Mouse (Mus musculus) kidney, adult 18-20 months (tissue): ENCODE results near the gene Ing4.

Experiments
- DNase-seq: peaks from one replicate; pipeline ENCODE4 v3.0.0; 2021

Gene Ing4

DNA sequence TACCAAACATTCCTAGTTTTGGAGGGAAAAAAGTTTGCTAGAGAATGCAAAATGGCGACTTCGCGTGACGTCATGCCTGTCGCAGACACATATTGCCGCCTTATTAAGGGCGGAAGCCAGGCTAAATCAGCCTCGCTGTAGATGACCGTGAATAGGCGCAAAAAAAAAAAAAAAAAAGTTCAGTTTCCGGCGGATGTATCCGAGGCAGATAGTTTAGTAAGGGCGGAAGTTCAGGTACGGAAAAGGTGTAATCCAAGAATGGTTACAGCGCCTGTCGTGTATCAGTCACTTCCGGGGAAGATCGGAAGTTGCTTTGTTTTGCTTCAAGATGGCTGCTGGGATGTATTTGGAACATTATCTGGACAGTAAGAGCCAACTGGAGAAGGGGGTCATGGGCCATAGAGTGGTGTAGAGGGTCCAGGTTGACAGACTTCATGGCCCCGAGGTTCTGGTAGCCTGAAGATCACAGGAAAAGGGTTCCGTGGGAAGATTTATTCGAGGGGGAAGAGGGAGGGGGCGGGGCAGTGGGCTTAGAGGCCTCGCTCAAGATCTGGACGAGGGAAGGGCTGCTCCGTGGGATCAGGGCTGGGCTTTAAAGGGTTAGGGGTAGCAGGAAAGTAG lies at the start of gene Ing4:
Gene Ing4, plus strand, starts transcription at position 228 of the 621 bp plus-strand sequence.
- peak; percentile 91 for DNase-seq

DNA sequence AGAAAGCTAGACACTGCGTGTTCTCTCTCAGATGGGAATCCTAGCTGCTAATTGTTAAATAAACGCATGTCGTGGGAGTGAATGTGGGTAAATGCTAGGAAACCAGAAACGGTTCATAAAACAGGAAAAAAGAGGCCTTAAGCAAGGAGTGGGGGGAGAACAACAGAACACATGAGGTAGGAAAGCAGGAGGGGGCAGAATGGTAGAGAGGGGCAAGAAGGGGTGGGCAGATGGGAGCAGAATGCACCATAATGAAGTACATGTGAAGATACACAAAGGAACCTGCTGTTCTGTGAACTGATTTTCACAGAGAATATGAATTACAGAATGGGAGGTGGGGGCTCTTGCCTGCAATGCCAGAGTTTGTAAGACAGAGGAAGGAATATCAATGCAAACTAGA lies 47.3 kb upstream of the Ing4 start:
- DNase-seq, result no peak

GRCm38 (mm10) chr6:124993365-124993764 lies 46.2 kb upstream of the Ing4 start:
- DNase-seq, result no peak

DNA sequence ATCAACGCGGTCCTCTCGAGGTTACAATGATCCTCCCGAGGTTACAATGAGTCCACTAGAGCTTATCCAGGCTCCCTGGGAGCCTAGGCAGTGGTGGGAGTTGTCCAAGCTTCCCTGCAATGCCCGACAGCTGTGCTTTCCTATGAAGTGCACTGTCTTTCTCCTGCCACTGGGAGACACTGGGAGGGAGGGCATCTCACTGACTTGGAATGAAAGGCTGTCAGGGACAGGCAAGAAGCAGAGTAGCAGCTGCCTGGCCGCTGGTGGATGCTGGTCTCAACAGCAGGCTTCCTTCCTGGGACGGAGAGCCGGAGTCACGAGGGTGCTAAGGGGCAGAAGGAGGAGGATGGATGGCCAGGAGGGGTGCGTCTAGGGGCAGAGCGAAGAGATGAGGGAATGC lies 45.7 kb upstream of the Ing4 start:
- no peak for DNase-seq

DNA sequence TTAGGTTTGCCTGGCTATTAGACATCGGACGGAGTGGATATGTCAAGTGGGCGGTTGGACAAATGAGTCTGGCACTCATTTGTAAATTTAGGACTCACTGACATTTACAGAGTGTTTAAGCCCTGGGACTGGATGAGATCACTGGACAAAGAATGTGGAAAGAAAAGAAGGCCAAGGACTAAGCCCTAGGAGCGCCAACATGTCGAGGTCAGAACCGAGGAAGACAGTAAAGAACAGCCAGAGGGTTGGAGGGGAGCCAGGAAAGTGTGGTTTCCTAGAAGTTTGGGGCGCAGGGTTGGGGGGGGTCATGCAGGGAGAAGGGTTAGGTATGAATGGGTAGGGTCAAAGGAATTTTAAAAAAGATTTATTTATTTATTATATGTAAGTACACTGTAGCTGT lies 44.3 kb upstream of the Ing4 start:
- DNase-seq, result no peak

- no peak for DNase-seq
Observed at GRCm38 (mm10) chr6:124995831-124996403, 43.6 kb upstream of the Ing4 start.

GRCm38 (mm10) chr6:124996551-124997501 lies 42.7 kb upstream of the Ing4 start, which contains the start of gene Pianp:
TSS of gene Pianp (plus strand) at chr6:124996694.
- DNase-seq, result peak; percentile 73

DNA sequence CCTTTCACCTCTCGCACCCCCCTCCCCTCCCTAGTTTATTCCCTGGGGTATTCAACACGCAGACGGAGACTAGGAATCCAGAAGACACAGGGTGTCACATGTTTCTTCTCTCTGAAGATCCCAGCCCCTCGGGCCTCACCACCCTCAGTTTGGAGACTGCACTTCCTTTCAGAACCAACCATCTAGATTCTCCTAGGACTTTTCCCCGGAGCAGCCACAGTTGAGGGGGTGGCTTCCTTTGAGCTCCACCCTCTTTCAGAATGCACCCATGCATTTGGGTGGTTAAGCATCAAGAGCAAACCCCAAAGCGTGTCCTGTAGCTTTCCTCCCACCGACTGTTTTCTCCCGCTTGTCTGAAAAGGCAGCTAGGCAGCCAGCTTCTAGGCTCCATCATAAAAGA lies 41.5 kb upstream of the Ing4 start:
- no peak for DNase-seq

GRCm38 (mm10) chr6:124999091-124999490 lies 40.5 kb upstream of the Ing4 start:
- DNase-seq, result no peak

- DNase-seq, result no peak
Observed at GRCm38 (mm10) chr6:124999546-124999945, 40.0 kb upstream of the Ing4 start.

- no peak for DNase-seq
Observed at GRCm38 (mm10) chr6:125003706-125004105, 35.9 kb upstream of the Ing4 start.

GRCm38 (mm10) chr6:125005086-125005485 lies 34.5 kb upstream of the Ing4 start:
- no peak for DNase-seq

GRCm38 (mm10) chr6:125008060-125008459 lies 31.5 kb upstream of the Ing4 start:
- DNase-seq, result no peak

DNA sequence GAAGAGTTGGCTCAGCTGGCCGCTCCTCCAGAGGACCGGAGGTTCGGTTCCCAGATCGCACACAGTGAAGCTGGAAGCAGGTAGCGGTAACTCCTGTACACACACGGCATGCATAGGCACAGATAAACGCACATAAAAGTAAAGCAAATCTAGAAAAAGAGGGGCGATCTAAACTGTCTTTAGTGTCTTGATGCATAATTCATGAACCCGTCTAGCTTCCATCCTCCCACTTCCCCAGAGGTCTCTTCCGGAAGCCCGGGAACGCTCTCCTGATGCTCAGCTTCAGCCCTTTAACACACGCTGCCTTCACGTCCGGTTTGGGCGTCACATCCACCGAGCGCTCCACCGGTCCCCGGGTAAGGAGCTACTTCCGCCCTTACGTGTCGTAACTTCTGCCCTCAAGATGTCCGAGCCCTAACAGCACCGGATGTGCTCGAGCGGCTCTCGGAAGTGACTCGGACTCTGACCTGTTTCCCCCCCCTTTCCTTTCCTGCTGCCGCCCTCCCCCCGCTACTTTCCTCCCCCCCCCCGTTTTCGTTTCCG lies 30.9 kb upstream of the Ing4 start:
- DNase-seq, result peak; percentile 96

- no peak for DNase-seq
Observed at GRCm38 (mm10) chr6:125009129-125009180, 30.6 kb upstream of the Ing4 start, which contains the start of gene Zfp384. TSS of gene Zfp384 (plus strand) at chr6:125009145.

- peak; percentile 83 for DNase-seq
Observed at GRCm38 (mm10) chr6:125009181-125010073, 30.1 kb upstream of the Ing4 start.

- DNase-seq, result no peak
Observed at GRCm38 (mm10) chr6:125017682-125018081, 21.9 kb upstream of the Ing4 start.

- peak; percentile 55 for DNase-seq
Observed at GRCm38 (mm10) chr6:125030532-125030931, 9.0 kb upstream of the Ing4 start.

- DNase-seq, result no peak
Observed at GRCm38 (mm10) chr6:125031604-125032003, 8.0 kb upstream of the Ing4 start.

DNA sequence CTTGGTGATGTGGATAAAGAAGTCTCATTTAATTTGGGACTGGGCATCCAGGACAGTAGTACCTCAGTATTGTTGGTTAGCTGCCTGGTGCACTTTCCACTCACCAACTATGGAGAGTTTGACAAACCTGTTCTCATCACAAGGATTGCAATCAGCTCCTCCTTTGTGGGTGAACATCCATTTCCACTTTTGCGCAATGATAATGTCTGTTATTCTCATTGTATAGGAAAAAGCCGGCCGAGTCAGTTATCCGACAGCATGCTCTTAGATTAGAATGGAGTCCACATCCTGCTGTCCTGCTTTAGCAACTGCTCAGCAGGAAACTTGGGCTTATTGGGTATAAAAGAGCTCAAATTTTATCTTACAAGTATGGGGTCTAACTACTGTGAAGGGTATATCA lies 894 bp upstream of the Ing4 start:
- DNase-seq, result no peak

DNA sequence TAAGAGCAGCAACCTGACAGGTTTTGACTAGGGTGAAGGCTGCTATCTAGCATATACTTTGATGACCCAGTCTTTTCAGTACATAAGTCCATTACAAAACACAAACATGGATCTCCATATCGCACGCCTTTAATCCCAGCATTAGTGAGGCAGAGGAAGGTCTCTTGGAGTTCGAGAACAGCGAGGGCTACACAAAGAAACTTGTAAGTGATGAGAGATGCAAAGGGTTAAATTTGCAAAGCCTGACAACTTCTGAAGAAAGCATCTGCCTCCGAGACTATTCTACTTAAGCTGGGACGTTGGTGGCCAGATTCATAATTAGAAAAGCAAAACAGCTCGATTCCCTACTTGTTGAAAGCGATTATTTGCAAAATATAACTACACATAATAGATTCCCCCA lies 429 bp upstream of the Ing4 start:
- DNase-seq, result no peak

- no peak for DNase-seq
Observed at GRCm38 (mm10) chr6:125040221-125040620, 661 bp downstream of the Ing4 start.

DNA sequence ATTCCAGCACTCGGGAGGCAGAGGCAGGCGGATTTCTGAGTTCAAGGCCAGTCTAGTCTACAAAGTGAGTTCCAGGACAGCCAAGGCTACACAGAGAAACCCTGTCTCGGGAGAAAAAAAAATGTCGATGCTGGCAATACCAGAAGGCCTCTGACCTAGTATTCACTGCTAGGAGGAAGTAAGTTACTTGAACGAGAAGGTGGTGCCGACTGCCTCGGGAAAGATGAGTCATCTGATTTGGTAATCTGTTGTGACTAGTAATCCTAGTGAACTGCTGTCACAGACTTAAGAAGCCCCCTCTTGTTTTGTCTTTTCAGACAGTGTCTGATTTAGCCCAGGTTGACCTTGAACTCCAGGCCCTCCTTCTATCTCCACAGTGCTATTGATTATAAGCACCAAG lies 1.5 kb downstream of the Ing4 start:
- no peak for DNase-seq
